Mouse (Mus musculus) c-Kit-positive CD71-positive TER-119-negative erythroid progenitor cells, embryonic 14.5 days (primary cell): ENCODE measurements around the gene Kif27.
"Not testable (repeated sequence)": the region's sequence is repeated elsewhere in the genome, so short reads cannot be mapped to it uniquely, and the experiment has no call there.

ENCODE experiments used
- DNase-seq: peaks from one replicate; pipeline ENCODE4 v3.0.0-alpha.2; 2013; ENCODE audit warnings: low read depth

Gene Kif27

DNA sequence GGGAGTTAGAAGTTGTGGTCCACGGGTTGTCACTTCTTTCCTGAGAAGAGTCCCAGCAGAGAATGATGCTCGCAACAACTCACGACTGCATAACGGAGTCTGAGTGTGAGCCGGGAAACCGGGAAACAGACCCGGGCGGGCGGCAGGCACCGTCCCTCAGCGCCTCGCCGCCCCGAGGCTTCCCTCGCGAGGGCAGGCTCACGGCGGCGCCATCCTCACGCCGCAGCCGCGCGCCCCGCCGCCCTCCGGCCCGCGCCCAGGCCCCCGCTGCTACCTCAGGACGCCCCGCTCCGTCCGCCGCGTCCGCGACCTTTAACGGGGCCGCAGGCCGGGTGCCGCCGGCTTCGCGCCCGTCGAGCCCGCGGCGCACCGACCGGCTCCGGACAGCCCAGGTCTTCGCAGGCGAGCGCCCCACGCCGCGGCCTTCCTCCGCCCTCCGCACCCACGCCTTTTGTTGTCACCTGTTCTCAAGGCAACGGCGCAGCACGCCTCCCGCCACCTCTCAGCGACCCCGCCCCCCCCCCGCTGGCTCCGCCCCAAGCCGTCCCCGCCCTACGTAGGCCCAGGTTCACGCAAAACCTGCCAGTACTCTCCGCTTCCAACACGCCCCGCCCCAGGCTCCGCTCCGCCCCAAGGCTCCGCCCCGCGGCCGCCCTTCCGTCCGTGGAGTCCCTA, at the start of gene Kif27:
TSS of gene Kif27 (minus strand) at position 494 of the 675 bp plus-strand sequence.
- DNase-seq = peak; percentile 89

DNA sequence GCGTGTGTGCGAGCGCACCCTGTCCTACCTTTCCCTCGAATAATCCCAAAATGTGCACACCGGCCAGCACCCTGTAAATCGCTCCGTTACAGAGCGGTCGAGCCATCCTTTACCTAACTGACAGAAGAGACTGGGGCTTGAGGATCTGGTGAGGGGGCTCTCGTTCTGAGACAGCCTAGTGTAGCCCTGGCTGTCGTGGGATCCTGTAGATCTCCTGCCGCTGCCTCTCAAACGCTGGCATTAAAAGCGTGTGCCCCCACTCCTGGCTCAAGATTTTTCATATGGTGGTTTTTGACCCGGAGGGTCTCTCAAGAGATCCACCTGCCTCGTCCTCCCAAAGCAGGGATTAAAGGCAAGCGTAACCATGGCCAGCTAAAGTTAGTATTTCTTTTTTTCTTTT, 44.3 kb upstream of the Kif27 start, which contains the start of gene Hnrnpk:
TSS of gene Hnrnpk (minus strand) at position 101 of the 400 bp plus-strand sequence.
- not testable (repeated sequence) for DNase-seq

DNA sequence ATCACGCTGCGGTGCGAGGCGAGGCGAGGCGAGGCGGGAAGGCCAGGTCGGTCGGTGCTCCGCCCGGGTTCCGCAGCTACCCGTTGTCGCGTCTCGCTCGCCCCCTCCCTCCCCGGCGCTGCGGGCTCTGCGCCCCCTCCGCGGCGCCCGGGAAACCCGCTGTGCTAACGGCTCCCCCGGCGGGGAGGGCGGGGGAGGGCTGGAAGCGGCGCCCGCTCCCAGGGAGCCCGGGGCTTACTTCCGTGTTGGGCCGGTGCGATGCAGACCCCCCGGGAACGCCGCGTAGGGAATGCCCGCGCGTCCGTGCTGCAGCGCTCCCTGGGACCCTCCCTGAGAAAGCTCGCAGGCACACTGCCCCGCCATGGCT, 43.8 kb upstream of the Kif27 start:
- DNase-seq = no peak

DNA sequence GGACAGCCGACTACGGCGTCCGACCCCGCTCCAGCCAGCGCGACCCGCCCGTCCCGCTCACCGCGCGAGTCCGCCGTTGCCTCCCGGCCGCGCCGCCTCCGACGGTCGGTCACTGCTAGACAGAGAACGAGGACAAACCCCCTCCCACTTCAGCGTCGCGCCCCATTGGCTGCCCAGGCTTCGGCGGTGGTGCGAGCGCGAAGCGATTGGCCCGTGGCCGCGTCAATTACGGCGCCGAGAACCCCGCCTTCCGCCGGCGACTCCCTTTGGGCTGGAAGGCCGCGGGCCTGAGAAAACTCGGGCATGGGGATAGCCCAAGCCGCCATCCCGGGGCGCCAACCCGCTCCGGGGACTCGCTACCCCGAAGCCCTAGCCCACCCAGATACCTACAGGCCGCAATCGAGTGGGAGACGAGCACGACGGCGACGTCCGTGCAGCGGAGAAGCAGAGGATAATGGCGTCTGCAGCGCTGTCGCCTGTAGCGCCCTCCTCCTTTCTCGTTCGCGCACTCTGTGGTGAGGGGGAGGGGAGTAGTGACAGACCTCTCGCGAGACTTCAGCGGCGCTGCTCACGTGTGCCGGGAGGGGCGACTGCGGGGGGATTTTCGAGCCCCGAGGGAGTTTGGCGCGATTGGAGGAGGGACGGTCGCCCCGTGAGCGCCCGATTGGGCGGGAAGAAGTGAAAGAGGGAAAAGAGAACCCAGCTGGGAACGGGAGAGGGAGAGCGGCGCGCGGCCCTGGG, 43.3 kb upstream of the Kif27 start, which contains the start of gene Rmi1:
TSS of gene Rmi1 (plus strand) at position 246 of the 741 bp plus-strand sequence.
- DNase-seq = peak; percentile 95

DNA sequence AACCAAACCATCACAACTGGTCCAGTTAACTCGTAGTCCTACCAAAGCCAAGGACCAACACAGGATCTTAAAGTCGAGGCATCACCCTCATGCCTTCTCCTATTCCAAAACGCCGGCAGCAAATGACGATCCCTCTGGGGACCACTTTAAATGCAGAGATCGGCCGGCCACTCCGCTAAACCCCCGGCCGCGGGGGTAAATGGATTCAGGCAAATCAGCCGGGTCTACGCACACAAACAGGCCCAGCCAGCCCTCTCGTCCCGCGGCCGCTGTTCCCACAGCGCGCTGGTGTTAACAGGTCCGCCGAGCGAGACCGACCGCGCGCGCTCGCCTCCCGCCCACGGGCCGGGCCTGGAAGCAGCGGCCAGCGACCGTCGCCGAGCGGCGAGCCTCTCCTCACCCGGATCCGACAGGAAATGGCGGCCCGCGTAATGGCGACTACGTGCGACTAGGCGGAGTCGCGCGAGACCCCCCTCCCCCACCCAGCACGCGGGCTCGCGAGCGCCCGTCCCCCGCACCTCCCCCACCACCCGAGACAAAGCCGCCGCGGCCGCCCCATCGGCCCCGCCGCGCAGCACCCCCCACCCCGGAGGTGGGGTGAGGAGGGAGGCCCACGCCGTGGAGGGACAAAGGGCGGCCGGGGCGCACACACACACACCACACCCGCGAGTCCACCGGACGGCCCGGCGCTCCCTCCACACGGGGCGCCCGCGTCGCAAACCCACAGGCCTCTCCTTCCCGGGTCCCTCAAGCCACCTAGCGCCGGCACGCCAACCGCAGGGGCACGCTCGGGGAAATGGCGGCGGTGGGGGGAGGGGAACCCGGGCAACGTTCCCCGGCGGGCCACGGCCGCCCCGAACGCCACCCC, 42.4 kb upstream of the Kif27 start:
- DNase-seq = no peak

DNA sequence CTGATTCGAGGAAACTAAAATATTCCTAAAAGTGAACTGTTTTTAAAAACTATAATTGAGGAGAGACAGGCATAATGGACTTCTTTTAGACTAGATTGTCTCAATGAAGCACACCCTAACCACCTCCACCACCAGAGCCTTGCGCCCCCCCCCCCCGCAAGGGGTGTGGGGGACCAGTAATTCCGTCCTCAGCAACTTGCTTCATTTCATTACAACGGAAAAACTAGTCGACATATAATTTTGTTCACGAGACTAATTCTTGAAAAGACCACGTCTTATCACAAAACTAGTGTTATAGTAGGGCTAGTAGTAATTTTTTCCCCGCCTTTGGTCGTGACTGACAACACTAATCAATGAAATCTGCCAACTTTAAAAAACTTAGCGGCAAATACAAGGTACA, 41.7 kb upstream of the Kif27 start:
- no peak for DNase-seq

DNA sequence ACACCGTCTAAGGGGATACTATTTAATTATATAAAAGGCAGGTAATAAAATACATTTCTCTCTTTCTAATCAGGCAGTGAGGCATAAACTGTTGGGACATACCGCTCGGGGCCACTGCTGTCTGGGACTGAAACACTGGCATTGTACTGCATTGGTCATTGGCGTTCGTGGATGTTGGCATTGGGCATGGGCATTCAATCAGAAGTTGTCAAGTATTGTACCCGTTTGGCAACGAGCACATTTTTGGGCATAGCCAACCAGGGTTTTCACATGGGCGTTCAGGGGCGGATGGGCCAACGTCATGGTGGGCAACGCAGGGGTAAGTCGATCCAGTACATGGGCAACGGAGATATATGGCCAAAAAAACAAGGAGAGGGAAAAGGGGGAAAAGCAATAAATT, 38.7 kb upstream of the Kif27 start:
- DNase-seq = no peak

DNA sequence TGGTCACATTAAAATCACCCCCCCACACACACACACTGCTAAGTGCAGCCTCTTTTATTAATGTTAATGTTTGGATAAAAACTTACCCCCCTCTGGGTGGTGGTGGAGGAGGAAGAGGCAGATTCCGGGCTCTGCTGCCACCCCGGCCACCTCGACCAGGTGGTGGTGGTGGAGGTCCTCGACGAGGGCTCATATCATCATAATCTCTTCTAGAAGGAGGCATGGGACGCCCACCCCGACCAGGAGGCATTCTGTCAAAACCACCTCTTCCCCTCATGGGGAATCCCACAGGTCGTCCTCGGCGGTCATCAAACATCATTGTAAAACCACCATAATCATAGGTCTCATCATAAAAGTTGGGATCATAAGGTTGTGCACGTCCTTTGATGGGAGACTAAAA, 35.5 kb upstream of the Kif27 start:
- DNase-seq = not testable (repeated sequence)

DNA sequence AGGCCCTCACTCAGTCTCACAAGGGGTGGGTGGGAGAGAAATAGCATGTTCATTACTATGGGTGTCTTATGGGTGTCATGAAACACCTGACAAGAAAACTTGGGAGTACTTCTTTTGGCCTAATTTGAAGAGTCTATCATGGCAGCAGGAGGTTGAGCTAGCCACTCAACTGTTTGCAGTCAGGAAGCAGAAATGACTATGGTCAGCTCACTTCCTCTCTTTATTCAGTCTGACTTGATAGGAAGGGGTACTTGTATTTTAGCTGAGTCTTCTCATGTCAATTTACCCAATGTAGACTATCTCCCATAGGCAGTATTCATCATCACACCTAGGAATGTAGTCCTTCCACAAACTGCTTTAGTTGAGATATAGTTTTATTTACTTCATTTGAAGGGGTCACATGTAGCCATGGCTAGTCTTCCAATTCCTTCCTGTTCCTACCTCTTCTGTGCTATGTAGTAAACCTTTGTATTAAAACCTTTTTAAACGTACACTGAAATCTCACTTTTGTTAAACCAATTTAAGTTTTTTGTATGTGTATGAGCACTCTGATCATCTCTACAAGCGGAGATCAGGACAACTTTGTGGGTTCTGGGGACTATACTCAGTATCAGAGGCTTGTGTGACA, 30.5 kb upstream of the Kif27 start:
- no peak for DNase-seq

DNA sequence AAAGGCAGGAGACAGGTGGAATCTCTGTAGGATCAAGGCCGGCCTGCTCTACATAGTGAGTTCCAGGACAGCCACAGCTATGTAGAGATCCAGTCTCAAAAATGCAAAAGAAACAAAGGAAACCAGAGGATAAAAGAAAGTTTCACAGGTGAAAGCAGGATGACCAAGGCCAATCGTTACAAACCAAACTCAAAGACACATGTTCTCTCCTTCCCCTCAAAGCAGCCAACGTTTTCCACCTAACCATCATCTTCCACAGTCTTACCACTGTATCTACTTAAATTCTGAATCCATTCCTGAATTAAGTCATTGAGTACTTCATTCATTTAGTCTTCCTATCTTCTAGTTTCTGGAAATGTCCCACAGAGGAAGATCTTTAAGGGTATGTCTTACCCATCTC, 29.5 kb upstream of the Kif27 start:
- no peak for DNase-seq

DNA sequence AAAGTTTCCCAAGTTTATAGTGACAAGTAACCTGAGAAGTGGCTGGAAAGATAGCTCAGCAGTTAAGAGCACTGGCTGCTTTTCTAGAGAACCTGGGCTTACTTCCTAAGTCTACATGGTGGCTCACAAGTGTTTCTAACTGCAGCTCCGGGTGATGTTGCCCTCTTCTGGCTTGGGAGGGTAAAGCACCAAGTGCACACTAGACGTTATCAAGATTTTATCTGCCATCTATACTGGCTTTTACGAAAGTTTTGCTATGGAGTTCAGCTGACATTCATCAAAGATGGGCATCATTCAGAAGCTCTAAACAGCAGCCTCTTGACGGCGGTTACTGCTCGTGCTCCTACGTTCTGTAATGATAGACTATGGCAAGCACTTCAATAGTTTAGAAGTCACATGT, 29.0 kb upstream of the Kif27 start:
- peak; percentile 75 for DNase-seq

DNA sequence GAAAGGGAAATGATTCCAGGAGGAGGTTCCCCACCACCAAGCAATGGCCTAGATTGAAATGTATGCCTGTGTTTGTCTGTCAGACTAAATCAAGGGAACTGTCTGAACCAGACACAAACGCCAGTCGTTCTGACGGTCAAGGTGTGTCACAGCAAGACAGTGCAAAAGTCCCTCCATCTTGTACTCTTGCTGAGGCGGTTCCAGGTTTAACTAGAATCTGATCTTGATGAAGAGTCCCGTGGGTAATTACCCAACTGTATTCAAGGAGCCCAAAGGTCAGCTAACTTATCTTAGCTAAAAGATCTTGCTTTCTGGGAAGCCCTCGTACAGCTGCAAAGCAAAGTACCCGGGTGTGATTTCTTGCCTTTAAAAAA, 26.6 kb upstream of the Kif27 start:
- no peak for DNase-seq

DNA sequence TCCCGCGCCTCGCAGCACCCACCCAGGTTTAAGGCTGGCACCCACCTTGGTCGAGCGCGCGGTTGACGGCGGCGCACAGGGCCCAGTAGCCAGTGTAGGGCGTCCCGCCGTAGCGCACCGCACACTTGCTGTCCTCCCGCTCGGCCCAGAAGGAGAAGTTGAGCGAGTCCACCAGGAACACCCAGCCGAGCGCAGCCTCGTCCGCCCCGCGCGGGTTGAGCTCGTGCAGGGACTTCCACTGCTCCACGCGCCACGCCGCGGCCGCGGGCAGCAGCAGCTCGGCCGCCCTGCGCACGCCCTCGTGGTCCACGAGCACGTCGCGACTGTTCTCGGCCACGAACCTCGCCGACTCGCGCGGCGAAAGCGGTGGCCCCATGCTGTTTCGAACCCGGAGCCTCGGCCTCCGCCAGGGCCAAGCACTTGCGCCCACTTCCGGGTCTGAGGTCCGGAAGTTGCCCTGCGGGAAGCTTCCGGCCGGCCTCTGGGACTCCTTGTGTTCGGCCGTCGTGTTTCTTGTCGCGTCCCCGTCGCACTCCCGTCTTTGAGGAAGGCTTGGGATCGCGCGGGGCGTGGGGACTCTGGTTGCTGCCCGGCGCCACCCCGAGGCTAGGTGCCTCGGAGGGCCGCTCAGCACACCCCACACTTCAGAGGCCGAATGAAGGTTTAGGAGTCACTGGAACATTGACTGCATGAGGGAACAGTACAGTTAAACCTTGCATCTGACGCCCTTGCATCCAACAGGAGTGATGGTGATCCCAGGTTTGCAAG, 26.0 kb upstream of the Kif27 start, which contains the start of gene 2210016F16Rik:
TSS of gene 2210016F16Rik (minus strand) at position 447 of the 768 bp plus-strand sequence.
- DNase-seq = no peak

DNA sequence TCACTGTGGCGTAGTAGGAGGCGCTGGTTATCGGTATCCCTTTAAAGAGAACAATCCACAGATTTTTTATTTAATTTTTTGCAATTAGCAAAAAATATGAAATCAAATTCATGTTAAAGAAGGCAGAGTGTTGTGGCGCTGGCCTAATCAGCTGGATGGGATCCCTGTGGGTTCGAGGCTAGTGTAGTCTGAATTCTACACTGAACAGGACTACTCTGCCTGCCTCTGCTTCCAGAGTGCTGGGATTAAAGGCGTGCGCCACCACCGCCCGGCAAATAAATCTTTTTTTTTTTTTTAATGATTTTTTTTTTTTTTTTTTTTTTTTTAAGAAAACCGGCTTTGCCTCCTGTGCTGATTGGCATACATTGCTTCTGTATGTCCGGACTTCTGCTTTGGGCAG, 25.4 kb upstream of the Kif27 start:
- no peak for DNase-seq

DNA sequence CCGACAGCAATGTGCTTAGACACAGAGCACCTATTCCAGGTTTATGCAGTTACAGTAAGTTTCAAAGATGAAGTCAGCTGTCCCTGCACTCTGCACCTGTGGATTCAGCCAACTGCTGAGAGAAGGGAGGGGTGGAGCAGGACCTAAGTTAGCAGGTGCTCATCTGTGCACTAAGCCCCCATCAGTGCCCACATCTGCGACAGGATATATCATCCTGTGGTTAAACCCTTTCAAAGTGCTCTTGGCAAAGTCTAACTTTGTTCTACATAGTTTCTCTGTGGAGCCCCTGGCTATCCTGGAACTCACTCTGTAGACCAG, 14.2 kb upstream of the Kif27 start:
- no peak for DNase-seq

DNA sequence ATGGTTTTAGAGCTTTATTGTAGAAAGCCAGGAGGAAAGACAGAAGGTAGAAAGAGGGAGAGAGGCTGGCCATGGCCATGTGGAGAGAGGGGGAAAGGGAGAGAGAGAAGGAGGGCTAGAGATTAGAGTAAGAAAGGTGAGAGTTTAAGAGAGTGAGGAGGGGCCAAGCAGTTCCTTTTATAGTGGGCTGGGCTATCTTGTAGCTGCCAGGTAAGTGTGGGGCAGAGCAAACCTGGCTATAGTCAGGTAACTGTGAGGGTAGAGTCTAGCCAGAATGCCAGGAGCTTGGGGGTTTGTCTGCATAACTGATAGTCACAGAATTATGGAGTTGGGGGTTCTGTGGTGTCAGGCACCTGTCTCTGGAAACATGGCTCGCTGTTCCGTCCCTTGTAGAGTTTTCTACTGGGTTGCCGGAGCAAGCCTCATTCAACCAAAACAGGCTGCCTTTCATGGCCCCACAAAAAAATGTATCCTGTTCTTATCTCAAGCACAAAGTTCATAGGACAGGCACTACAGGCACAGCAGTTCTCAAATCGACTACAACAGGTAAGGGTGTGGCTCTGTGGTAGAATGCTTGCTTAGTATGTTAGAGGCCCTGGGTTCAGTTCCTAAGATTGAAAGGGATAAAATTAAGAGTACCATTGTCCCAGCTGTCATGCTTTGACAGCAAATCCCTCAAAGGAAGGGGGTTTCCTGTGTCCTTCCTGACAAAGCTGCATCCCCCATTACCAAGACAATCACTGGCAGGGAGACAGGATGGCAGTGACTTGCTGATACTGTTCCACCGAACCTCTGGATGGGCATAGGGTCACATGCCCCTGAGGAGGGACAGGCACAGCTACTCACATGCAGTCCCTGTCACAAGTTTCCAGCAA, 13.6 kb upstream of the Kif27 start:
- no peak for DNase-seq

DNA sequence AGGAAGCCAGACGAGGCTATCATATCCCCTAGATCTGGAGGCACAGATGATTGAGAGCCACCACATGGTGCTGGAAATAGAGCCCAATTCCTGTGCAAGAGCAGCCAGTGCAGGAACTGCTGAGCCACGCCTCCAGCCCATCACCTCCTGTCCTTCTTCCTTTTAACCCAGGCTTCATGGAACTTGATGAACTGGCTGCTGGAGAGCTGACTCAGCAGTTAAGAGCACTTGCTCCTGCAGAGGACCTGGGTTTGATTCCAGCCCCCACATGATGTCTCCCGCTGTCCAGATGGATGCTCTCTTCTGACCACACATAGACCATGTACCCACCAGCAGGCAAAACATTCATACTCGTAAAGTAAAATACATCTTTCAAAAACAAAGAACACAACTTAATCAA, 9.9 kb upstream of the Kif27 start:
- no peak for DNase-seq

DNA sequence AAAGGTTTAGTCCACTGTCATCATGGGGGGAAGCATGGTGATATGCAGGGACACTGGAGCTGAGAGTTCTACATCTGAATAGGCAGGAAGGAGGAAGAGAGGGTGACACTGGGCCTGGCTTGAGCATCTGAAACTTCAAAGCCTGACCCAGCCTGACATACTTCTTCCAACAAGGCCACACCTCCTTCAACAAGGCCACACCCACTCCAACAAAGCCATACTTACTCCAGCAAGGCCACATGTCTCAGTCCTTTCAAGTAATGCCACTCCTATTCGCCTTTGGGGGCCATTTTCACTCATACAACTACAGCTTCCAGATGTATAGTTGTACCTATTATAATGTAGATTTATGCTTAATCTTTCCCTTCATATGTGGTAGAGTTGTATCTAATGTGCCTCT, 8.7 kb upstream of the Kif27 start:
- no peak for DNase-seq

DNA sequence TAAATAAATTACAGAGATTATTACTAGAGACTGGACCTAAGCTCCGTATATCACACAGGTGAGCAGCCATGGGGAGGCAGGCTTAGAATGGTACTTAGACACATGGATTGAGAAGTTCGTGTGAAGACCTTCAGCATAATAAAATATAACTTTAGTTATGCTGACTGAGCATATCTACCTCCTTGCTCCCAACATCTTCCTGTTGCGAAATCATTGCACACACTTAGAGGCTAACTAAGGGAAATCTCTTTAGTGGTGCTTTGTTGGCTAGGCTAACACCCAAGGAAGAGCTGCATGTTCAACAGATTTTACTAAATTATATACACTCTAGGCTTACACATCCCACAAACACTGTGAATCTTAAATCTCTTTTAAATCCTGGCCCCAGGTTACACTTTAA, 7.5 kb upstream of the Kif27 start:
- DNase-seq = no peak

DNA sequence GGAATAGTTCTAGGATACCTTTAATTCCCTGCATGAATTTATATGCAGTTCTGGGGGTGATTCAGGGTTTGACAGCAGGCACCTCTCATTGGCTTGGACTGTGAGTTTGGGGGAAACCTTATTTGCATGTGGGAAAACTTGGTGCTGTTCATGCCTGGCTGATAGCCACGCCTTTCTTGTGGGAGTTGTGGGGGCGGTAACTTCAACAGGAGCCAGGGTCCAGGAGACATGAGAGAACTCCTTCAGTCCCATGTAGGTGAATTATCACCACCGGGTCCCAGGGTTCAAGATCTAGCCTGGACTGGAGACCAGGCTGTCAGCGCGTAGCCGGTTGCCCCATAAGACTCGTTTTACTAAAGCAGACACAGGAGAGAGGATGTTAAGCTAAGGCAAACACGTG, 6.3 kb upstream of the Kif27 start:
- not testable (repeated sequence) for DNase-seq
